Mouse (Mus musculus) midbrain, postnatal 0 days (tissue): ENCODE results near the gene Sept6. TPM values are rescaled to one million over a fixed set of nuclear protein-coding genes. Genes with fewer than 3 reads are reported as not detected.

Experiments
- ATAC-seq: fragments of 200-750 bp; cut with Nextera tagmentation; 2 replicates; pipeline ENCODE4 v1.8.0; 2017; ENCODE audit warnings: moderate number of reproducible peaks, mild to moderate bottlenecking, moderate TSS enrichment, moderate library complexity; ENCODE audit not compliant: low FRiP score
- DNase-seq: peaks from one replicate; pipeline ENCODE4 v3.0.0-alpha.2; 2015; ENCODE audit warnings: low spot score
- H3K27ac ChIP-seq: fragments of 300-500 bp; sonication (generic); 2 replicates; pipeline ENCODE4 v1.5.1; 2014; ENCODE audit warnings: low read depth, mild to moderate bottlenecking, low read length, mixed read lengths
- H3K27me3 ChIP-seq: fragments of 300-500 bp; sonication (generic); 2 replicates; pipeline ENCODE4 v1.6.1; 2014; ENCODE audit warnings: low read length, control low read depth, mixed read lengths; ENCODE audit not compliant: insufficient read depth
- H3K36me3 ChIP-seq: fragments of 300-500 bp; sonication (generic); 2 replicates; pipeline ENCODE4 v1.6.1; 2014; ENCODE audit warnings: low read length, control low read depth, mixed read lengths; ENCODE audit not compliant: insufficient read depth
- H3K4me1 ChIP-seq: fragments of 300-500 bp; sonication (generic); 2 replicates; pipeline ENCODE4 v1.6.1; 2014; ENCODE audit warnings: mild to moderate bottlenecking, control low read depth, antibody characterized with exemption, low read length, mixed read lengths; ENCODE audit not compliant: insufficient read depth
- H3K4me2 ChIP-seq: fragments of 300-500 bp; sonication (generic); 2 replicates; pipeline ENCODE4 v1.6.1; 2014; ENCODE audit warnings: low read depth, mild to moderate bottlenecking, low read length, mixed read lengths; ENCODE audit not compliant: poor library complexity, severe bottlenecking
- H3K4me3 ChIP-seq: fragments of 300-500 bp; sonication (generic); 2 replicates; pipeline ENCODE4 v1.5.1; 2014; ENCODE audit warnings: low read depth, mild to moderate bottlenecking, low read length, moderate library complexity
- H3K9ac ChIP-seq: fragments of 300-500 bp; sonication (generic); replicated peaks from 2 replicates; pipeline ENCODE4 v1.6.1; 2014; ENCODE audit warnings: mild to moderate bottlenecking, low read length, moderate library complexity, mixed read lengths; ENCODE audit not compliant: poor library complexity, severe bottlenecking
- H3K9me3 ChIP-seq: fragments of 300-500 bp; sonication (generic); 2 replicates; pipeline ENCODE4 v1.6.1; 2016; ENCODE audit warnings: low read length, control low read depth
- CTCF ChIP-seq: IDR thresholded peaks from 2 replicates; pipeline ENCODE4 v1.5.1; 2016; ENCODE audit warnings: antibody characterized with exemption, mild to moderate bottlenecking
- WGBS: fragments of 180-500 bp; shearing (Covaris S2); extraction: QIAGEN DNeasy Blood & Tissue Kit; methylation state at CpG from one replicate; pipeline ENCODE4 v1.1.7; 2014; 5-methylcytosine and 5-hydroxymethylcytosine counted together
- polyA plus RNA-seq: library from polyadenylated mRNA; unstranded; fragments of >200 nt; fragmentation: Nextera tagmentation; extraction: Ambion mirVana; gene quantifications from 2 replicates; pipeline ENCODE4 v1.2.1, GENCODE M21; 2015
- total RNA-seq: library from RNA; depleted of rRNA; stranded (reverse); fragments of >200 nt; gene quantifications from 2 replicates; pipeline ENCODE4 v1.2.3, GENCODE M21; 2014

Gene Sept6
- total and polyA plus RNA-seq, 2 experiments from 2014 or later, result 66.2 to 81.4 TPM

DNA sequence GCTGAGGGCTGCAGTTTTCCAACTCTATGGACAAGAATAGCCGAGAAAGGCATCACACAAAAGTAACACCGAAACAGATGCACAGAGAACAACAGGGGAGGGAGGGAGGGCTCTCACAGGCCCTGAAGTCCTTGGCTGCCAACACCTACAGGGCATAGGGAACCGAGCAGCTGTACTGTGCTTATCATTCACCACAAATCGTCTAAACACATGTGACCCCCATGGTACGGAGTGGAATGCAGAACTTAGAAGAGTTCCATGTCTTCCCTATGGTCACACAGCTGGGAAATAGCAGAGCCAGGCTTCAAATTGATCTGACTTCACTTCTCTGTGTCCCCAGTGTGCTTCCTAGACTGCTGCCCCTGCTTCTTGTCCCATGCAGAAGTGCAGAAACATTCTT is 22.3 kb upstream of the Sept6 start:
- Histone ChIP-seq H3K27ac (no peak overlapping the region), H3K9ac (no peak overlapping the region), H3K27me3 (no peaks in the 10 kb centered on the region), H3K4me1 (no peaks in the 10 kb centered on the region), H3K4me2 (no peak overlapping the region), H3K9me3 (no peaks in the 10 kb centered on the region), H3K36me3 (no peaks in the 10 kb centered on the region), H3K4me3 (no peak overlapping the region)
- TF ChIP-seq CTCF, result no peak
- no peak for DNase-seq
- WGBS, result 86% methylated on average over 5 of the region's 5 CpGs
- no peak for ATAC-seq

GRCm38 (mm10) chrX:36991039-36991438 is 555 bp downstream of the Sept6 start:
- H3K27me3 ChIP-seq, result no peaks in the 10 kb centered on the region
- no peak for TF ChIP-seq CTCF
- no peaks in the 10 kb centered on the region for H3K36me3 ChIP-seq
- ATAC-seq, result no peak
- no peak overlapping the region for H3K27ac ChIP-seq
- H3K9ac ChIP-seq, result no peak overlapping the region
- no peak for DNase-seq
- no peak overlapping the region for H3K4me2 ChIP-seq
- no peaks in the 10 kb centered on the region for H3K4me1 ChIP-seq
- H3K9me3 ChIP-seq, result no peaks in the 10 kb centered on the region
- no peak overlapping the region for H3K4me3 ChIP-seq
- 83% methylated on average over 4 of the region's 4 CpGs for WGBS

DNA sequence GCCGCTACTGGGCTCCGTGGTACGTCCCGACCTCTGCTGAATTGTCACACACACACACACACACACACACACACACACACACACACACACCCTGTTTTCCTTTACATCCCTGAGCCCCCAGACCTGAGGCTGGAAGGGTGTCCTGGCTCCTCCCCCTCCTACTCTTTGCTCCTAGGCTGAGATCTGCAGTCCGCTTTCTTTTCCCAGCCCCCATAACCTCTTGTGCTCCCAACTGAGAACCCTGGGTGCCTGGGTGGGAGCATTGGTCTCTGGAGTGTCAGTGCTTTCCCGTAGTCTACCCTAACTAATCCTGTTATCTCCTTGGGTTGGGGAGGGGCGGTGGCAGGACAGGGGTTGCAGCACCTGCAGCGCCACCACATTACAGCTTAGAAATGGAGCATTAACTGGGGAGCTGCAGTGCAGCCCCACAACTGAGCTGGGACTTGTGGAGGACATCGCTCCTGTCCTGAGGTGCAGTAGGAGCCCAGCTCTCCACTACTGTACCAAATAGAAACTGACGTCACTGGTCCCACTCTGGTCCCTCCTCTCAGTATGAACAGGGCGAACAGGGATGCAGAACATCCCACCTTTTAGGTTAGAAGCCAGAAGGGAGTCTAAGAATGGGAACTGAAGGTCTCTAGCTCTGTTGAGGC is 1.7 kb downstream of the Sept6 start:
- ATAC-seq, result peak; percentile 59; the same call in 1 of the 2 replicates
- Histone ChIP-seq H3K9ac (peak overlapping the region; percentile 73), H3K27ac (peak overlapping the region; percentile 77), H3K4me3 (peak overlapping the region; percentile 56), H3K27me3 (no peaks in the 10 kb centered on the region), H3K4me2 (peak overlapping the region; percentile 52), H3K4me1 (no peaks in the 10 kb centered on the region), H3K9me3 (no peaks in the 10 kb centered on the region), H3K36me3 (no peaks in the 10 kb centered on the region)
- peak; percentile 3 for DNase-seq
- WGBS, result 26% methylated on average over 7 of the region's 11 CpGs
- TF ChIP-seq CTCF, result peak; percentile 19; the same call in 1 of the 2 replicates

DNA sequence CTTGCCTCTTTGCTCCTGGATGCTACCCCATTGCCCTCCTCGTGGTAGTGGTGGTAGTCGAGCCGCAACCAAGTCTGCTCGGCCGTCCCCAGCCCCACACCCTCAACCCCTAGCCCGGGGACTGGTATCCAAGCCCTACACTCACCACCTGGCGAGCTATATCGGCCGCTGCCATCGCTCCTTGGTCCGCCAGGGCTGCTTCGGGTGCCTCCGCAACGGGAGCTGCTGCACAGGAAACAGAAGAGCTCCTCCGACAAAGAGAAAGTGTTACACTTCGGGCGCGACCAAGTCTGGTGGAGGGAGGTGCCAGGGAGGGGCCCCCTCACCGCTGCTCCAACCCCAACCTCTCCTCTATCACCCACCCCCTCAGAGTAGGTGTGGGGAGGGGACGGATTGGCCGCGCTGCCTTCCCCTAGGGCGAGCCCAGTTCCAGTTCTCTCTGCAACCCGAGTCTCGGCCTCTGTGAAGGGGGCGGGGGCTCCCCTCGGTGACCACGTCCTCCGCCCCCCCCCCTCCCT is 2.3 kb downstream of the Sept6 start:
- no peaks in the 10 kb centered on the region for H3K9me3 ChIP-seq
- peak; percentile 77 for DNase-seq
- peak overlapping the region; percentile 52 for H3K4me2 ChIP-seq
- no peaks in the 10 kb centered on the region for H3K4me1 ChIP-seq
- WGBS, result 19% methylated on average over 23 of the region's 29 CpGs
- peak; percentile 91 for ATAC-seq
- H3K4me3 ChIP-seq, result peak overlapping the region; percentile 56
- no peaks in the 10 kb centered on the region for H3K27me3 ChIP-seq
- TF ChIP-seq CTCF, result no peak
- H3K9ac ChIP-seq, result peak overlapping the region; percentile 73
- H3K27ac ChIP-seq, result peak overlapping the region; percentile 77
- no peaks in the 10 kb centered on the region for H3K36me3 ChIP-seq

- Histone ChIP-seq H3K36me3 (no peaks in the 10 kb centered on the region), H3K4me2 (peak overlapping the region; percentile 52), H3K4me1 (no peaks in the 10 kb centered on the region), H3K9me3 (no peaks in the 10 kb centered on the region), H3K4me3 (peak overlapping the region; percentile 56), H3K27ac (peak overlapping the region; percentile 77), H3K9ac (peak overlapping the region; percentile 73), H3K27me3 (no peaks in the 10 kb centered on the region)
- no peak for TF ChIP-seq CTCF
- DNase-seq (peak; percentile 28), ATAC-seq (peak; percentile 72)
- 15% methylated on average over 21 of the region's 23 CpGs for WGBS
Observed at GRCm38 (mm10) chrX:36988754-36989153, 2.8 kb downstream of the Sept6 start.

DNA sequence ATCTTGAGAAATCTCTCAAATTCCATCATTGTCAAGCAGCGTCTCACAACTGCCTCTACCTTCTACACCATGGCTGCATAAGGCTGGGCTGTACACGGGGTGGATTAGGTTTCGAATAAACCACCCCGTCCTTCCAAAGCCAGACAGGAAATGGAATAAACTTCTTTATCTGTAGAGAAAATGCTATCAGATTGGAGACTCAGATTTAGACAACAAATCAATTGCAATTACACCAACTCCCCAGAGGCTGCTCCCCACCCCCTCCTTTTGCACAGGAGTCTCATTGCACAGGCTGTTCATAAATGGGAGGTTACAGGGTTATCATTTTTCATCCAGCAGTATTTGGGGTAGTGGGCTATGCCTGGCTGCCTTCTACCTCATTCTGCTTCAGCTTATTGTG is 3.7 kb downstream of the Sept6 start:
- Histone ChIP-seq H3K36me3 (no peaks in the 10 kb centered on the region), H3K9me3 (no peaks in the 10 kb centered on the region), H3K4me3 (peak overlapping the region; percentile 56), H3K27ac (no peak overlapping the region), H3K4me1 (no peaks in the 10 kb centered on the region), H3K4me2 (peak overlapping the region; percentile 52), H3K27me3 (no peaks in the 10 kb centered on the region), H3K9ac (no peak overlapping the region; the same call in 1 of the 2 replicates)
- DNase-seq, result no peak
- no peak for TF ChIP-seq CTCF
- ATAC-seq, result no peak
- WGBS, result 52% methylated on average over 4 of the region's 4 CpGs
